Mouse (Mus musculus) A20 (cell line): ENCODE results near the gene Lrrc8e.

ENCODE experiments used
- DNase-seq: peaks from one replicate; pipeline ENCODE4 v3.0.0-alpha.2; 2011; ENCODE audit warnings: low read depth, low spot score

The Lrrc8e gene

GRCm38 (mm10) chr8:4256911-4257310 lies 30.3 kb downstream of the Lrrc8e start:
- DNase-seq: no peak

GRCm38 (mm10) chr8:4257350-4257749 lies 30.7 kb downstream of the Lrrc8e start:
- no peak for DNase-seq

- peak; percentile 67 for DNase-seq
Observed at GRCm38 (mm10) chr8:4258233-4258632, 31.6 kb downstream of the Lrrc8e start.

- peak; percentile 36 for DNase-seq
Observed at GRCm38 (mm10) chr8:4258678-4259077, 32.1 kb downstream of the Lrrc8e start.

- peak; percentile 73 for DNase-seq
Observed at GRCm38 (mm10) chr8:4259125-4259804, 32.6 kb downstream of the Lrrc8e start, which contains the start of gene Ctxn1. TSS of gene Ctxn1 (minus strand) at chr8:4259274.

- DNase-seq: no peak
Observed at GRCm38 (mm10) chr8:4259805-4260170, 33.2 kb downstream of the Lrrc8e start.

- no peak for DNase-seq
Observed at GRCm38 (mm10) chr8:4263105-4263791, 36.6 kb downstream of the Lrrc8e start.

- no peak for DNase-seq
Observed at GRCm38 (mm10) chr8:4265160-4265914, 38.7 kb downstream of the Lrrc8e start.

- DNase-seq: peak; percentile 42
Observed at GRCm38 (mm10) chr8:4267627-4268026, 41.0 kb downstream of the Lrrc8e start.

GRCm38 (mm10) chr8:4269609-4270008 lies 43.0 kb downstream of the Lrrc8e start:
- DNase-seq: no peak

GRCm38 (mm10) chr8:4275275-4276110 lies 48.9 kb downstream of the Lrrc8e start, which contains the start of gene Timm44:
TSS of gene Timm44 (minus strand) at chr8:4275913.
- DNase-seq: peak; percentile 94

GRCm38 (mm10) chr8:4276111-4276465 lies 49.5 kb downstream of the Lrrc8e start:
- no peak for DNase-seq
